Mouse (Mus musculus): ENCODE results near the gene Ccdc114. TPM values are rescaled to one million over a fixed set of nuclear protein-coding genes. Genes with fewer than 3 reads are reported as not detected.

Gene Ccdc114
- polyA plus RNA-seq, 1 experiment from 2014 or later, result 5.2 TPM

- Histone ChIP-seq H3K36me3 (no peaks in the 10 kb centered on the region), H3K27me3 (no peaks in the 10 kb centered on the region), H3K27ac (no peak overlapping the region), H3K9ac (replicated peaks) (no peak overlapping the region), H3K4me2 (no peak overlapping the region), H3K9me3 (no peaks in the 10 kb centered on the region), H3K4me3 (replicated peaks) (no peak overlapping the region), H3K4me1 (replicated peaks) (no peaks in the 10 kb centered on the region)
- no peak for ATAC-seq (ENCODE audit: insufficient number of reproducible peaks, insufficient read depth, low FRiP score, low TSS enrichment, low read depth)
- WGBS, result 49% methylated on average over 5 of the region's 5 CpGs
Observed at GRCm38 (mm10) chr7:45901562-45901961, 22.3 kb upstream of the Ccdc114 start.

GRCm38 (mm10) chr7:45902481-45903002 is 21.3 kb upstream of the Ccdc114 start:
- no peak for ATAC-seq (ENCODE audit: insufficient number of reproducible peaks, insufficient read depth, low FRiP score, low TSS enrichment, low read depth)
- Histone ChIP-seq H3K36me3 (no peaks in the 10 kb centered on the region), H3K27ac (0 out of 2 replicates have a peak overlapping the region, but pooled peaks have one; percentile 45), H3K4me2 (no peak overlapping the region), H3K9ac (replicated peaks) (no peak overlapping the region), H3K4me3 (replicated peaks) (no peak overlapping the region), H3K4me1 (replicated peaks) (no peaks in the 10 kb centered on the region), H3K9me3 (no peaks in the 10 kb centered on the region), H3K27me3 (no peaks in the 10 kb centered on the region)
- 65% methylated on average over 11 of the region's 12 CpGs for WGBS

GRCm38 (mm10) chr7:45906622-45907021 is 17.2 kb upstream of the Ccdc114 start:
- no peak for ATAC-seq (ENCODE audit: insufficient number of reproducible peaks, insufficient read depth, low FRiP score, low TSS enrichment, low read depth)
- 91% methylated on average over 9 of the region's 9 CpGs for WGBS

DNA sequence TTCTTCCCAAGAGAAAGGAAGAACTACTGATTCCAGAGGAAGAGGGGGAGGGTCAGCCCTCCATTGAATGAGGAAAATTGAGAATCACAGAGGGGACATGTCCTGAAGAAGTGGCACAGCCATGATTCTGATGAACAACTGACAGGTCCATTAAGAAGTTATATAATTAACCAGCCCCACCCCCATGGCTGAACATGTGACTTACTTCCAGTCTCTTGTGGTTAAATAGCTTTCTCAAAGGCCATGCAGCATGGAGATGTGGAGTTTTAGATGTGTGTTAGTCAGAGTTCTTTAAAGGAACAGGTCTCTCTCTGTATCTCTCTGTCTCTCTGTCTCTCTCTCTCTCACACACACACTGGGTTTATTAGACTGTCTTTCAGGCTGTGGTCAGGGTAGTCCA is 15.5 kb upstream of the Ccdc114 start:
- Histone ChIP-seq H3K9me3 (no peaks in the 10 kb centered on the region), H3K36me3 (peaks cover 37% of the 10 kb centered on the region), H3K4me2 (no peak overlapping the region), H3K4me1 (replicated peaks) (no peaks in the 10 kb centered on the region), H3K9ac (replicated peaks) (no peak overlapping the region), H3K27ac (no peak overlapping the region), H3K27me3 (no peaks in the 10 kb centered on the region), H3K4me3 (replicated peaks) (no peak overlapping the region)
- ATAC-seq (ENCODE audit: insufficient number of reproducible peaks, insufficient read depth, low FRiP score, low TSS enrichment, low read depth), result no peak

More at GRCm38 (mm10) chr7:45906622-45907021, 17.2 kb upstream of the Ccdc114 start:
- Histone ChIP-seq H3K27ac (no peak overlapping the region), H3K9ac (replicated peaks) (no peak overlapping the region), H3K4me2 (no peak overlapping the region), H3K4me3 (replicated peaks) (no peak overlapping the region), H3K36me3 (peaks cover 32% of the 10 kb centered on the region), H3K9me3 (no peaks in the 10 kb centered on the region), H3K4me1 (replicated peaks) (no peaks in the 10 kb centered on the region), H3K27me3 (no peaks in the 10 kb centered on the region)

GRCm38 (mm10) chr7:45909145-45909544 is 14.7 kb upstream of the Ccdc114 start:
- WGBS, result 92% methylated on average over 16 of the region's 16 CpGs
- Histone ChIP-seq H3K4me3 (replicated peaks) (no peak overlapping the region), H3K27ac (no peak overlapping the region), H3K4me1 (replicated peaks) (peaks cover under 1% of the 10 kb centered on the region; the same call in 1 of the 2 replicates), H3K36me3 (peaks cover 42% of the 10 kb centered on the region), H3K9ac (replicated peaks) (no peak overlapping the region), H3K4me2 (no peak overlapping the region), H3K9me3 (no peaks in the 10 kb centered on the region), H3K27me3 (no peaks in the 10 kb centered on the region)
- no peak for ATAC-seq (ENCODE audit: insufficient number of reproducible peaks, insufficient read depth, low FRiP score, low TSS enrichment, low read depth)

DNA sequence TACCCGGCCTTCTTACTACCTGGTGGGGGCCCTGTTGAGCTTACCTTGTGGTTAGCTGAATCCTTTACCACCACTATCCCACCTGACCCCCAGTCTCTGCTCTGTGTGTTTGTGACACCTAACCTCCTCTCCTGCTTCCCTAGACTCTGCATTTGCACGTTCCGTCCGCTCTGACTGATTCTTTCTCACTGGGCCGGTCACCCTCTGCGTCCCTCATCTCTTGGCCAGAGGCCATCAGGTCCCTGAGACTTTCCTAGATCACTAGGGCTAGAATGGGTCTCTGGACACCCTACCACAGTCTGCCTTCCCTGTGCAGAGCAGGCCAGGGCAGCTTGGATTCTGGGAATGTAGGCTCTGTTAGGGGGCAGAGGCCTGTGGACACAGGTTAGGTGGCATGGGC is 9.8 kb upstream of the Ccdc114 start:
- Histone ChIP-seq H3K27ac (no peak overlapping the region), H3K27me3 (no peaks in the 10 kb centered on the region), H3K36me3 (peaks cover 34% of the 10 kb centered on the region), H3K9ac (replicated peaks) (no peak overlapping the region; the same call in 1 of the 2 replicates), H3K9me3 (no peaks in the 10 kb centered on the region), H3K4me1 (replicated peaks) (peaks cover 36% of the 10 kb centered on the region), H3K4me2 (no peak overlapping the region), H3K4me3 (replicated peaks) (no peak overlapping the region)
- no peak for ATAC-seq (ENCODE audit: insufficient number of reproducible peaks, insufficient read depth, low FRiP score, low TSS enrichment, low read depth)
- 82% methylated on average over 6 of the region's 6 CpGs for WGBS

- H3K36me3 ChIP-seq, result peaks cover 27% of the 10 kb centered on the region
- no peak overlapping the region for H3K9ac ChIP-seq (replicated peaks)
- H3K4me2 ChIP-seq, result no peak overlapping the region
- no peak for ATAC-seq (ENCODE audit: insufficient number of reproducible peaks, insufficient read depth, low FRiP score, low TSS enrichment, low read depth)
- peak overlapping the region; percentile 3; the same call in 1 of the 2 replicates for H3K27ac ChIP-seq
- H3K9me3 ChIP-seq, result no peaks in the 10 kb centered on the region
- 80% methylated on average over 5 of the region's 5 CpGs for WGBS
- H3K4me1 ChIP-seq (replicated peaks), result peaks cover 41% of the 10 kb centered on the region
- no peaks in the 10 kb centered on the region for H3K27me3 ChIP-seq
- H3K4me3 ChIP-seq (replicated peaks), result no peak overlapping the region
Observed at GRCm38 (mm10) chr7:45915011-45915410, 8.9 kb upstream of the Ccdc114 start.

GRCm38 (mm10) chr7:45916056-45917003 is 7.5 kb upstream of the Ccdc114 start:
- 33% methylated on average over 26 of the region's 26 CpGs for WGBS
- H3K4me2 ChIP-seq, result peak overlapping the region; percentile 63
- H3K27ac ChIP-seq, result peak overlapping the region; percentile 92
- H3K4me1 ChIP-seq (replicated peaks), result peaks cover 52% of the 10 kb centered on the region
- peaks cover 14% of the 10 kb centered on the region; the same call in 1 of the 2 replicates for H3K36me3 ChIP-seq
- H3K4me3 ChIP-seq (replicated peaks), result peak overlapping the region; percentile 34
- H3K27me3 ChIP-seq, result no peaks in the 10 kb centered on the region
- H3K9me3 ChIP-seq, result no peaks in the 10 kb centered on the region
- ATAC-seq (ENCODE audit: insufficient number of reproducible peaks, insufficient read depth, low FRiP score, low TSS enrichment, low read depth), result peak; percentile 88
- H3K9ac ChIP-seq (replicated peaks), result peak overlapping the region; percentile 48; the same call in 1 of the 2 replicates

DNA sequence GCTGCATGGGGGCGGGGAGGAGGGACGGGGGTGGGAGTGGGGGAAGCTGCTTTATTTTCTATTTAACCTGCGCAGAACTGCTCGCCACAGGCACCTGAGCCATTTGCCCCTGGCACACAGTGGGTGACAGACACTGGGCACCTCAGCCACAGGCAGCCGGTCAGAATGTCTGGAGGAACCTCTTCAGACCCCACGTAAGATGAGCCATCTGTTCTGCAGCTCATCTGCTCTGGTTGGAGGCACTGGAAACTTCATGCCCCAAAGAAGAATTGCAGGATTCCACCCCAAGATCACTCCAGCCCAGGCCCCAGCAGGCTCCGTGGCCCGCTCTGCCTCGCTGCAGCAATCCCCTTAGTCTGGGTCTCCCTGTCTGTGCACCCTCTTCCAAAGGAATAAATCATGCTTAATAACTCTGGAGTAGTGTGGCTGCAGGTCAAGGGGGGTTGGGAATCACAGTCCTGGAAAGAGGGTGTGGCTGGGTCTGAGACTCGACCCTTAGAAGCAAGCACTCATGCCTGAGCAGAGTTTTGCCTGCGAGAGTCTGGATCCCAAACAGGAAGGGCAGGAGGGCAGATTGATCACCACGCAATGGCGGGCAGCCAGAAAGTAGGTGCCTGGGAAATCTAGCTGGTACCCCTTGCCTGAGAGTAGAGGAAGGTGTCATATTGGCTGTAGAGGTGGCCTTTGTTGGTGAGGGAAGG is 6.7 kb upstream of the Ccdc114 start:
- peak overlapping the region; percentile 63 for H3K4me2 ChIP-seq
- peaks cover 58% of the 10 kb centered on the region for H3K4me1 ChIP-seq (replicated peaks)
- WGBS, result 21% methylated on average over 13 of the region's 13 CpGs
- H3K27me3 ChIP-seq, result no peaks in the 10 kb centered on the region
- no peaks in the 10 kb centered on the region for H3K9me3 ChIP-seq
- peak overlapping the region; percentile 40 for H3K9ac ChIP-seq (replicated peaks)
- H3K27ac ChIP-seq, result peak overlapping the region; percentile 92
- ATAC-seq (ENCODE audit: insufficient number of reproducible peaks, insufficient read depth, low FRiP score, low TSS enrichment, low read depth), result 0 out of 2 replicates have a peak, but pooled peaks have one; percentile 13
- peaks cover 14% of the 10 kb centered on the region; the same call in 1 of the 2 replicates for H3K36me3 ChIP-seq
- peak overlapping the region; percentile 34 for H3K4me3 ChIP-seq (replicated peaks)

GRCm38 (mm10) chr7:45917926-45918325 is 5.9 kb upstream of the Ccdc114 start:
- Histone ChIP-seq H3K9ac (replicated peaks) (peak overlapping the region; percentile 40), H3K27me3 (no peaks in the 10 kb centered on the region), H3K4me3 (replicated peaks) (no peak overlapping the region), H3K27ac (peak overlapping the region; percentile 92), H3K36me3 (peaks cover 12% of the 10 kb centered on the region; the same call in 1 of the 2 replicates), H3K9me3 (no peaks in the 10 kb centered on the region), H3K4me1 (replicated peaks) (peaks cover 66% of the 10 kb centered on the region), H3K4me2 (peak overlapping the region; percentile 63)
- 87% methylated on average over 15 of the region's 15 CpGs for WGBS
- no peak for ATAC-seq (ENCODE audit: insufficient number of reproducible peaks, insufficient read depth, low FRiP score, low TSS enrichment, low read depth)

All from limb, embryonic 12.5 days (tissue).